Mouse (Mus musculus) Muller cell, postnatal 12 days (primary cell): ENCODE data around the gene 1700067P10Rik.

Source experiments
- DNase-seq: peaks from one replicate; pipeline ENCODE4 v3.0.0-alpha.2; 2015; ENCODE audit errors: inconsistent ontology term

1700067P10Rik gene

GRCm38 (mm10) chr17:48089019-48089418, at the start of gene 1700067P10Rik:
1700067P10Rik (plus strand) TSS chr17:48089319.
- DNase-seq: no peak

- peak; percentile 68 for DNase-seq
These were observed 47.5 kb upstream of the 1700067P10Rik start for GRCm38 (mm10) chr17:48041351-48042287.

- DNase-seq: no peak
These were observed 45.8 kb upstream of the 1700067P10Rik start for GRCm38 (mm10) chr17:48043154-48043880.

- no peak for DNase-seq
These were observed 43.5 kb upstream of the 1700067P10Rik start for GRCm38 (mm10) chr17:48045631-48046030.

GRCm38 (mm10) chr17:48051638-48052337, 37.3 kb upstream of the 1700067P10Rik start:
- DNase-seq: no peak

- DNase-seq: no peak
These were observed 36.6 kb upstream of the 1700067P10Rik start for GRCm38 (mm10) chr17:48052338-48053067.

GRCm38 (mm10) chr17:48053646-48054045, 35.5 kb upstream of the 1700067P10Rik start:
- DNase-seq: no peak

- DNase-seq: no peak
These were observed 33.9 kb upstream of the 1700067P10Rik start for GRCm38 (mm10) chr17:48055076-48055816.

- DNase-seq: no peak
These were observed 31.7 kb upstream of the 1700067P10Rik start for GRCm38 (mm10) chr17:48057382-48057781.

- no peak for DNase-seq
These were observed 24.8 kb upstream of the 1700067P10Rik start for GRCm38 (mm10) chr17:48064196-48064843.

GRCm38 (mm10) chr17:48065081-48065501, 24.0 kb upstream of the 1700067P10Rik start:
- DNase-seq: peak; percentile 30

GRCm38 (mm10) chr17:48067083-48067614, 22.0 kb upstream of the 1700067P10Rik start:
- no peak for DNase-seq

GRCm38 (mm10) chr17:48067729-48068128, 21.4 kb upstream of the 1700067P10Rik start:
- DNase-seq: no peak

- DNase-seq: no peak
These were observed 8.5 kb upstream of the 1700067P10Rik start for GRCm38 (mm10) chr17:48080626-48081025.

GRCm38 (mm10) chr17:48089446-48089845, 327 bp downstream of the 1700067P10Rik start:
- DNase-seq: no peak

GRCm38 (mm10) chr17:48090305-48090704, 1.2 kb downstream of the 1700067P10Rik start:
- DNase-seq: no peak

GRCm38 (mm10) chr17:48093286-48093817, 4.2 kb downstream of the 1700067P10Rik start:
- DNase-seq: no peak

- DNase-seq: no peak
These were observed 5.9 kb downstream of the 1700067P10Rik start for GRCm38 (mm10) chr17:48094820-48095680.
